Mouse (Mus musculus) thymus, adult 18-20 months (tissue): ENCODE data around the gene Actl6a.
"Not testable (repeated sequence)": the region's sequence is repeated elsewhere in the genome, so short reads cannot be mapped to it uniquely, and the experiment has no call there.

Source experiments
- DNase-seq, 2 experiments: peaks; one replicate each; pipeline ENCODE4 v3.0.0; 2022; ENCODE audit warnings: mixed read lengths in 2 of 2

The Actl6a gene

DNA sequence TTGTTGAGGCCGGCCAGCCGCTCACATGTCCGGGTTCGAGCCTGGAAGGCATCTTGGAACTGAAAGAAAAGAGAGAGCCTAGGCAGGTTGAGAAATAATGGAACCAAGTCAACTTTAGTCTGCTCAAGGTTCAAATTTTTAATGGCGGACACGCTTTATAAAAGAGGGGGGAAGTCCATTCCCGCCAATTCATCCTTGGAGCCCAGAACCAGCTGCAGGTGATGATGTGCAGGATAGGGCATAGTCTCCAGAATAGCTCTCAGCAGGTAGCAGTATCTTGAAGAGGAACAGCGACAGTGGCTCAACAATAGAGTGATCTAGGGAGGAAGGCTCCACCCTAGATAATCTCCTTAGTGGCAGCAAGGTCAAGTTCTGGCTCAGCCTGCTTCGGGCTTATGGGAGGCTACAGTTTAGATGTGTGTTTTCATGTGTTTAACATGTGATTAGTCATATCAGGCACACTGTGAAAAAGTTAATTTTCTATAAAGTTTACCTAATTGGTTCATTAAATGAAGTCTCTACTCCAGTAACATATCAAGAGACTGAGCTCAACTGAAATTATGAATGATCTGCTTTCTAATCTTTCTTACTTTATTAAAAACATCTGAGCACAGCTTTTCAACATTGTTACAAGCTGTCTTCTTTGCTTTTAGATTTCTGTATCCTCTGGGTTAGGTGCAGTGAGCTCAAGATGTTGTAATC is at the start of gene Actl6a:
Gene Actl6a, plus strand, starts transcription at position 652 of the 702 bp plus-strand sequence.
- DNase-seq, result not testable (repeated sequence)

DNA sequence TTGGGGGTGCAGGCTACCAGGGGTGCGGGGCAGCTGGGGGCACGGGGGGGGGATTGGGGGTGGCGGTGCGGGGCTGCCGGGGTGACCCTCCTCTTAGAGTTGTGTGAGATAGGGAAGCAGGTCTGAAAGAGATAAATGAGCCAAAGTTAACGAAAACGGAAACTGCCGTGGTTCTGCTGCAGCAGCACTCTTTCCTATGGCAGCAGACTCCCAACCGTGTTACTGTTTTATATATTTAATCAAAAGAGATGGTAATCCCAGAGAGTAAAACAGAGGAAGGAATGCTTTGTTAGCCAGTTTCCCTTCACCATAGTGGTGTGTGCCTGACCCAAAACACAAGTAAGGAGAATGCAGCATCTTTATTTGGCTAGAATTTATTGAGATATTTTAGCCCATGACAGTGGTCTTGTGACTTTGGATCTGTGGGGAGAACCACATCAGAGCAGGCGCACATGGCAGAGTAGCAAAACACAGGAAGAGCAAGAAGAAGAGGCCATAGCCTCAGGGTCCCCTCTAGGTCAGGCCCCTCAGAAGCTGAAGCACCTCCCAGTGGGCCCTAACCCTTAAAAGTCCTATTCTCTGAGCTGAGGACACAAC is 49.6 kb upstream of the Actl6a start:
- no peak for DNase-seq

DNA sequence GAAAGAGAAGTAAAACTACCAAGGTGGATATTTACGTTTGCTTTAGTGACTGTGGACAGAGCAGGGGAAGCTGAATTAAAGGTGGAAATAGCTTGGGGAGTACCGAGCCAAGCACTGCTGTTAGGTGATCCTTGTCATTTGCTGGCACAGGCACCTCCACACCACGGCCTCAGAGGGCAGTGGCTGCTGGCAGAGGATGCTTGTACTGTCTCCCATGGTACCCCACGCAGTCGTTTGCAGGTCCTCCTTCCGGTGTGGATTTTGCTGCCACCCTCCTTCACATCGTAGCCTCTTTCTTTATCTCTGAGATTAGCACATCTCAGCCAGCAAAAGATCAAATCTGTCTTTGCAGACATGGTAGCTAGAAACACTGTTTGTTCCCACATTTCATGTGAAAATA is 47.7 kb upstream of the Actl6a start:
- no peak for DNase-seq

DNA sequence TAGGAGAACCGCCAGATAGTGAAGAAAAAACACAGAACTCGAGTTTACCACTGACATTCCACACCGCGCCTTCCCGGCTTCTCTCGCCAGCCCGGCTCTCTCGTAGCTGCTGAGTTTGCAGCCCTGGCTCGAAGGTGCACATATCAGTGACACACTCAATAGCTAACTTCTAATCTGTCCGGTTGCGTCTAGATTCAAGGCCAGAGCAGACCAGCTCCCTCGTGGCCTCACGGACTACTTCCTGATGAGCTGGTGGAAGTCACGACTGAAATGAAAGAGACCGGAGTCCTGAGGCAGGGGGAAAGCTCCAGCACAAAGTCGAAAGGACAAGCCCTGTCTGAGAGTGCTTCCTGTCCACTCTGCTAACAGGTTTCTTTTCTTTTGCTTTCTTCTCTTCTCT is 47.3 kb upstream of the Actl6a start:
- no peak for DNase-seq

DNA sequence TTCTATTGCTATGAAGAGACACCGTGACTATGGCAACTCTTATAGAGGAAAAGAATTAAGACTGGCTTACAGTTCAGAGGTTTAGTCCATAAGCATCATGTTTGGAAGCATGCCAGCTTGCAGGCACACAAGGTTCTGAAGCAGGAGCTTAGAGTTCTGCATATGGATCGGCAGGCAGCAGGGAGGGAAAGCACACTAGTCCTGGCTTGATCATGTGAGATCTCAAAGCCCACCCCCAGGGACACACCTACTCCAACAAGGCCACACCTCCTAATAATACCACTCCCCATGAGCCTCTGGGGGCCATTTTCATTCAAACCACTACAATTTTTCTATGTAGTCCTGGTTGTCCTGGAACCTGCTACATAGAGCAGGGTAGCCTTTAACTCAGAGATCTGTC is 46.6 kb upstream of the Actl6a start:
- DNase-seq, result no peak

DNA sequence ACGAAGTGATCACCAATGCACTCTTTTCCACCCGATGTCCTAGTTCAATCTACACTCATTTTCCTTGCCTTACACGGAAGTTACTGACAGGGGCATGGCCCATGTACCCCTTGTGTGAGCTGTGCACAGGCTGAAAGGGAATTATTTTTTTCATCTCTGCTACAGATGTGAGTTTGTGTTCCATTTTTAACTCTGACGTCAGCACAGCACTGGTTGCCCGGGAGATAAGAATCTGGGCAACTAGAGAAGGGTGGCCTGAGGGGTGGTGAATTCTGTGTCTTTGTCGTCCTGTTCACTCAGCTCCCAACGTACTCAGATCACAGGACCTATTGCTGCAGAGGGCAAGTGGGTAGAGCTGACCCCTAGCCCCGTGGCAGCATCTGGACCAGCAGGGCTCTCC is 45.8 kb upstream of the Actl6a start:
- no peak for DNase-seq

DNA sequence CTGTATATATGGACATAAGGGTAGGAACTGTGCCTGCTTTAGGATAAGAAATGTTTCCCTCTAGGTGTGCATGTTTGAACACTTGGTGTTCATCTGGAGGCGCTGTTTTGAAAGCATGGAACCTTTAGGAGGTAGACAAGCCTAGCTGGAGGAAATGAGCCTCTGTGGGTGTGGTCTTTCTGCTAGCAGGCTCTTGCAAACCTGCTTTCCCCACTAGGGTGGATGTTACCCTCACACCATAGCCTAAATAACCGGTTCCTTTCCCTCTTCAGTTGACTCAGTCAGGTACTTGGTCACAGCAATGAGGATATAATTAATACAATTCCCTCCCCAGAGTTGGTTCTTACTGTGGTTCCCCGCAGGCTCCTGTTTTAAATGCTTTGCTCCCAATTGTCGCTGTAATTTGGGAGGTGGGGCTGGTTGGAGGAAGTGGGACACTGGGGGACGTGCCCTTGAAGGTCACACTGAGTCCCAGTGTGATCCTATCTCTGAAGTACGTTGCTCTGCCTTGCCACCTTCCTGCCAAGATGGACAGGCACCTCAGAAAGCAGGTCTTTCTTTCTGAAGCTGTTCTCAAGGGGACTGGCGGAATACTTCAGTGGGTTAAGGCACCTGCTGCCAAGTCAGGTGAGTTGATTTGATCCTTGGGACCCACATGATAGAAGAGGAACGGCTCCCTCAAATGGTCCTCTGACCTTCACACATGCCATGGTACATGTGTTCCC is 45.1 kb upstream of the Actl6a start:
- DNase-seq, result no peak

DNA sequence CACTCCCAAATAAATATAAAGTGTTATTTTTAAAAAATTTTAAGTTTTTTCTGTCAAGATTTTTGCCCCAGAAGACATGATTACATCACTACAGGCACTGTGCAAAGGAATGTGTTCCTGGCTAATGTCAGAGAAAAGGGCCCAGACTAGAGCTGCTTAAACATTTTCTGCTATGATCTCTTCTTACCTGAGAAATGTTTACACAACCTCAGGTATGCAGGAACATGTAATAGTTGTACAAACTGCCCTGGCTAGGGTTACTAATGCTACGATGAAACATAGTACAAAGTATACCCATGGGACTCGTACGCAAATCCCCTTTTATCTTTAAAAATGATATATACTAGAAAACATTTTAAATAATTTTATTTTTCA is 44.6 kb upstream of the Actl6a start:
- no peak for DNase-seq

DNA sequence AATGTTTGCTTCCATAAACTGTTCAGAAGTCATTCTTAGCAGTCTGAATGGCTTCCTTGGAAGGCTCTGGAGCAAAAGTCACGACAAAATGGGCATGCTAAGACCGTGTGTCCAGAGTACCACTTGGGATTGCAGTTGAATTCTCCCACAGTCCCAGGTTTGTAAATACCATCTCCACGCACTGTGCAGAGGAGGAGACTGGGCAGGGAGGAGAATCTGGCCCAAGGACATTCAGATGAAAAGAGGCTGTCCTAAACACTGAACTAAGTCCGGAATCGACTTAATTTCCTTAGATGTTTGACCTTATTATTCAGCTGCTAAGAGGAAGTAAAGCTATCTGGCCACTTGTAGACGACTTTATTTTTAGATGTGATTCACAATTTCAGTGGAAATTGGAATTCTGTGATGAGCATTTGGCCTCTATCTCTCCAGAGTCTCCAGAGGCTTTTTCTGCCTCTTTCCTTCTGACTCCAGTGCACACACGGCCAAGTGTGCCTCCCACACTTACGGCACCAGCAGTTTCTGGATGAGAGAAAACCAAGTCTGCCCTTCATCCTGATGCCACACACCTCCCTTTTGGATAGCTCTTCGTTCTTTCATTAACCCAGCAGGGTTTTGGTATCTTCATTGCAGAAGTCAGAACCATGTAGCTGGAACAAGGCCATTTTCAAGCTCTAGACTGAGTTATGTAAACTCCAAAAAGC is 37.7 kb upstream of the Actl6a start:
- no peak for DNase-seq

DNA sequence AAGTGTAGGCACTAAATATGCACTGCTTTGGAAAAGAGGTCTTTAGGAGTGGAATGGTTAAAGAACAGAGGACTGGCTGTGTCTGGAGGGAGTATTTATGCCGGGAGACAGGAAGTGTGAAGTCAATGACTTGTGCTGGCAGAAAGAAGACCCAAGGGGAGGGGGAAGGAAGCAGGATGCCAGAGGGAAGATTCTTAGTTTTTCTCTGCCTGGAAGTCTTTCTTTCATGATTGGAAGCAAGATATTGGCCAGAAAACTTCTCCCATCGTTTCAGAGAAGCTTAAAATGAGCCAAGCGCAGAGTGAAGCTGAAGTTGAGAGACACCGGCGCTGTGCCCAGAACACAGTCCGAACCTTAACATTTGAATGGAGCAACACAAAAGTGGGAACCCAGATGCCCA is 36.9 kb upstream of the Actl6a start:
- no peak for DNase-seq

DNA sequence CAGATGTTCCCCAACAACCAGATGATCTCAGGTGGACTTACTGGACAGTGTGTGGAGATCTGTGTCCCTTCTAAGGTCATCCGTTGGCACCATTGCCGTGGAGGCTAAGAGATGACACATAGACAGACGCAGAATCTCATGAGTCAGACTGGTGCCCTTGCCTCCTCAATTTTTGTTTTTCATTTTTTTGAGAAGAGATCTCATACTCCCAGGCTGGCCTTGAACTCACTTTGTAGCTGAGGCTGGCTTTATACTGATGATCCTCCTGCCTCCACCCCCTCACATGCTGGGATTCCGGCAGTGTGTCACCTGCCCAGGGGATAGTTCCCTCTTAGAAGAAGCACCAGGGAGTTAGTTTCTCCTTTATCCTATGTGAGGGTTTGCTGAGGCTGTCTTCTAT is 35.9 kb upstream of the Actl6a start:
- DNase-seq, result no peak

DNA sequence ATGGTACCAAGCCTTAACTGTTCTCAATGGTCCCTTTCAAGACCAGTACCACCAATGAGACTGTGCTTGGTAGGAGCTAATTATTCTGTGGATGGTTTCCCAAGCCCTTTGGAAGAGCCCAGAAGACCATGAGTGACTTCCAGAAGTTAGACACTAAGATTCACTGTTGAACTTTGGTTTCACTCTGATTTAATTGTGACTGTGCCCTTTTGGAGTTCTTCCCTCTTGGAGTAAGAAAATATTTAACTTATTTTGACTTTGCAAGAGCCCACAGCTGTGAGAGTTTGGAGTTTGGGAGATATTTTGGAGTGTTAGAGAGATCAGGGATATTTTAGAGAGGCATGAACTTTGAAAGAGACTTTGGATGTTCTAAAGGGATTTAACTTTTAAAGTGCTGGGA is 32.9 kb upstream of the Actl6a start:
- DNase-seq, result no peak

DNA sequence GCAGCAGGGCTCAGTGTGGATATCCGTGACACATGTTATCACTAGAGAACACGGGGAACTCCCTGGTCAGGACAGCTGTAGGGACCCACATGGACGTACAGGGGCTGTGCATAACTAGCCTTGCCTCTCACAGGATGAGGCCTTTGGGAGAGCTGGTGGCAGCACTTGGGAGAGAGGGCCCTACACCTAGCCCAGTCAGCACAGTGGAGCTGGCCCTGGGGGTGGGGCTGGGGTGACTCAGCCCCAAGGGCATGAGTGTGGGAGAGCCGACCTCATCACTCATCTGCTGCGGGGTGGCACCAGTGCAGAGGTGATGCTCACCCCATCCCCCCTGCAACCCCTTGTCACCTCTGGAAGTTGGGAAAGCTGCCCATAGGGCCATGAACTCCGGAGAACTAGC is 29.7 kb upstream of the Actl6a start:
- no peak for DNase-seq

DNA sequence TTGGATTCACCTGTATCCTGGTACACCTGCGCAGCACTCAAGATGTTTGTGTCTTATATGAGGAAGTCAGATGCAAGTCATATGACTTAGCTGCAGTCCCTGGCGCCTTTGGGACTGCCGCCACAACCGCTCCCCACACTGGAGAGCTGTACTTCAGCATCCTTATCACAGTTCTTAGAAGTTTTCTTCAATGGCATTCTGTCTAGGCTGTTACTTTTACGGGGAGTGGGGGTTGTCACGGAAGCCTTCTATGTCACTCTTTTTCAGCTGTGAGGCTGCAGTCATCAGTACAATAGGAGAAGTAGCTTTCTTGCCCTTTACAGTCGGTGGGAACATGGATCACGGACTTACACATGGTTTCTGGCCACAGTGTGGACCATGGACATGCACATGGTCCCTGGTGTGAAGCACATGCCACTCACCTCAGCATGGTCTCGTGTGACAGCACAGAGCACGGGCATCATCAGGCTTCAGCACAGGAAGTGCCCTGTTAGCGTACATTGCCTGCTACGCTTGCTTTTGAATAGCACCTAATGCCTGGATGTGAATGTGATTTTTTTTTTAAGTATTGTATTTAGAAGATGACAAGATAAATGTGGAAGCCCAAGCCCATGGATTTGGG is 23.1 kb upstream of the Actl6a start:
- DNase-seq, result no peak

DNA sequence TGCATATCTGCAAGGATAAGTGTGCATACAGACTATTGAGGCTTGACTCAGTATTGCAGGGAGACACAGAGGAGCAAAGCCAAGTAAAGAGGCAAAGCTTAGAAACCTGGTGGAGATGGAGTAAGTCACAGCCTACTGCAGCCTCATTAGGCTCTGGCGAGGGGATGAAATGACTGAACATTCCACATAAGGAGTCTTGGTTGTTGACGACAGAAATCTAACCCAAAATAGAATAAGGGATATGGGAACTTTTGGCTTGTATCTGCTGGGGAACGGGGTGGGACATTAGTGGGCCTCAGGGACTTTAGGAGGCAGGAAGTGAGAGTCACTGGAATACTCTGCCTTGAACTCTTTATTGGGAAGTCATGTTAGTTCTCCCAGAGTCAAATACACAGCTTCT is 21.5 kb upstream of the Actl6a start:
- no peak for DNase-seq

DNA sequence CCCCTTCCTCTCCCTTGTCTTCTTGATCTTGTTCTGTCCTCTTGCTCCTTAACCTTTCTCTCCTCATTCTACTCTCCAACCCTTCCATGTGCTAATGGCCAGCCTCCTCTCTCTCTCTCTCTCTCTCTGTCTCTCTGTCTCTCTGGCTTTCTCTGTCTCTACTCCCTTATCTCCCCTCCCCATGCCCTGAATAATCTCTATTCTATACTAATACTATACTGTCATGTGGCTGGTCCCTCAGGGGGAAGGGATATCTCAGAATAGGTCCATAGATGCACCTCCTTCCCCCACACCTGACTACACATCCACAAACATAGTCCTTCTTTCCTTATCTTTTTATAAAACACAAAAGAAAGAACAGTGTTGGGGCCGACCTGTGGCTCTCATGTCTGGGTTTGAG is 19.6 kb upstream of the Actl6a start:
- no peak for DNase-seq

DNA sequence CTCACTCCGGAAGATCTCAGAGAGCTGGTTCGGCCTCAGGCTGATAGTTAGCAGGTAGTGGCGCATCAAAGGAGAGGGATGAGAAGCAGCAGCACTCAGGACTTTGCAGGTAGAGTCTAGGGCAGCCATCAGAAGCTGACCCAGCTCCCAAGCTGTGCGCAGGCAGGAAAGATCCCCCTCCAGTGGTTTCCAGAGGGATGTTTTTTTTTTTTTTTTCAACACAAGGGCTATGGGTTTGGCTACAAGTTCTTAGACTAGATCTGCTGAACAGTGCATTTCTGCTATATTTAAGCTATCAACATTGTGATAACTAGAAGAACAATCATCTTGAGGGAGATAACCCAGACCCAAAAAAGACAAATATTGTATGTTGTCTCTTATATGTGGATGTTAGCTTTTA is 18.9 kb upstream of the Actl6a start:
- no peak for DNase-seq

DNA sequence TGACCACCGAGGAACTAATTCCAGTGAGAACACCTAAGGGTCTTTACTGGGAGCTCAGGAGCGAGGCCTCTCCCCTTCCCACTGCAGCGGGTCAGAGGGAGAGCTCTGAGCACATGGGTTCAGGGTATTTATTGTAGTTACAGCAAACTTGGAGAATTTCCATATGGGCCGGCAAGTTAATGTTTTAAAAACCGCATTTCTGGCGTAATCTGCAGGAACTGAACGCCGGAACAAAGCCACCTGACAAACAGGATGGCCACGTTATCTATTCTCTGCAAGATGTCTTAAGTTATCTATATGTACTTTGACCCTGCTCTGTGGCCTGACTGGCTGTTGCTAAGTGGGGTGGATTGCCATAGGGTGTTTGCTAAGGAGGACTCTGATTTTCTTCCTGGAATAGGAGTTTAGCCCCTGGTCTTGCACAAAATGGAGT is 16.5 kb upstream of the Actl6a start:
- DNase-seq, result no peak

DNA sequence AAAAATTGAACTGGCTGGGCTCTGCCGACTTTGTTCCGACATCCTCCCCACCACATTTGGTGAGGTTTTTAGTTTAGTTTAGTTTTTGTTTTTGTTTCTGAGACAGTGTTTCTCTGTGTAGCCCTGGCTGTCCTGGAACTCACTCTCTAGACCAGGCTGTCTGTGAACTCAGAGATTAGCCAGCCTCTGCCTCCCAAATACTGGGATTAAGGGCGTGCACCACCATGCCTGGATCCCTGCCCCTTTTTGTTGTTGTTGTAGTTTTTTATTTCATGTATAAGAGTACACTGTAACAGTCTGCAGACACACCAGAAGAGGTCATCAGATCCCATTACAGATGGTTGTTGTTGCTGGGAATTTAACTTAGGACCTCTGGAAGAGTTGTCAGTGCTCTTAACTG is 16.1 kb upstream of the Actl6a start:
- no peak for DNase-seq

DNA sequence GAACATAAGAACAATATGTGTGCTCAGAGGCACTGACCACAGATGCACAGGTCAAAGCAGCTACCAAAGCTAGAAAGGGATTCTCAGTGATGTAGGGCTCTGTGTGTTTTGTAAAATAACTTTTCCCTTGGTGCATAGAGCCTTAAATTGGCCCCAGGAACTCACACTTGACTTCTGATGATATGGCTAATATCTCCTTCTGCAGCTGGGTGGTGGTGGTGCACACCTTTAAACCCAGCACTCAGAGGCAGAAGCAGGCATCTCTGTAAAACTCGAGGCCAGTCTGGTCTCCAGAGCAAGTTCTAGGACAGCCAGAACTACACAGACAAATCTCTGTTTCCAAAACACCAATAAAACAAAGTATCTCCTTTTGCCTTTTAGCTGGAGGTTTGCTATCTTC is 15.2 kb upstream of the Actl6a start:
- no peak for DNase-seq

DNA sequence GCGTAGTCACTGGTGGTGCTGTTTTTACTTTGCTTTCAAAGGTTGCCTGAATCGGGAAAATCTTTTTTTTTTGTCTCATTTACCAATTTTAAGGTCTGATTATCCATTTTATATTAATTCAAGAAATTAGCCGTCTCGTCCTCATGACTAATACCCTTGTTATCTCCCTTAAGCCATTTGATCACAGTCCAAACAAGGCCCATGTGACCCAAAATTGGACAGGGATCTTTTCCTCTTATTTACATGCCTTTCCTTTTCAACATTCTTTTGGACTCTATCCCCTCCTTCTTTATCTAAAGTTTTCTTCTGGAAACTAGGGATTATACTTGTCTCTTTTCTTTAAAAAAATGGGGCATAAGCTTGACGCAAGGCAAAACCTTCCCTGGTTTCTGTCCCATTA is 14.3 kb upstream of the Actl6a start:
- DNase-seq, result no peak

DNA sequence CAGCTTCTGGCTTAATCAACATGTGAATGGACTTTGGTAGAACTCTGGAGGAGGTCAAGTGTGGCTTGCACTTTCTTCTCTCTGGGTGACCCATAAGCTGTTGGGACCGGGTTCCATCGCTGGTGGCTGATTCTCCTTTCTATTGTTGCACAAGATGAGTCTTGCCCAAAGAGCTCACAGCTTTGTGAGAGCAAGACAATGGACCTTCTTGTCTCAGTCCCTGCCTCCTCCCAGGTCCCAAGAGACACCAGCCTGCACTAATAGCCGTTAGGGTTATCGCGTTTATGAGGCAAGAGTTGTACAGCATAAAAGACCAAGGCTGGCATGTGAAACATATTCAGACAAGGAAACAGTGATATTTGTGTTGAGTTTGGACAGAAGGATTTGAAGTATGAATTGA is 11.9 kb upstream of the Actl6a start:
- no peak for DNase-seq
